Mouse (Mus musculus): Measurements from ENCODE around the gene Amigo3. TPM values are rescaled to one million over a fixed set of nuclear protein-coding genes. Genes with fewer than 3 reads are reported as not detected.
A peak's percentile ranks its signal among the peaks of the same experiment; 100 is the strongest.

The Amigo3 gene
- polyA plus RNA-seq, 1 experiment from 2014 or later = 3.4 TPM

GRCm38 (mm10) chr9:108027867-108028266, 25.1 kb upstream of the Amigo3 start:
- H3K9ac ChIP-seq (replicated peaks; ENCODE audit: low read depth, low read length) = no peak overlapping the region
- no peaks in the 10 kb centered on the region for H3K9me3 ChIP-seq (ENCODE audit: control insufficient read depth, low read length)
- no peaks in the 10 kb centered on the region for H3K27me3 ChIP-seq (replicated peaks; ENCODE audit: control insufficient read depth, insufficient read depth, low read length)
- H3K36me3 ChIP-seq (ENCODE audit: control insufficient read depth, insufficient read depth) = peaks cover 18% of the 10 kb centered on the region
- H3K4me1 ChIP-seq (replicated peaks; ENCODE audit: control insufficient read depth, insufficient read depth, low read length) = no peaks in the 10 kb centered on the region
- no peak for ATAC-seq
- H3K4me3 ChIP-seq (replicated peaks; ENCODE audit: low read length) = no peak overlapping the region
- no peak overlapping the region for H3K27ac ChIP-seq (ENCODE audit: low read length)
- no peak overlapping the region for H3K4me2 ChIP-seq (ENCODE audit: low read length)
- whole genome bisulfite sequencing = 97% methylated on average over 3 of the region's 3 CpGs

GRCm38 (mm10) chr9:108032126-108032525, 20.8 kb upstream of the Amigo3 start:
- H3K27me3 ChIP-seq (replicated peaks; ENCODE audit: control insufficient read depth, insufficient read depth, low read length) = no peaks in the 10 kb centered on the region
- no peaks in the 10 kb centered on the region for H3K9me3 ChIP-seq (ENCODE audit: control insufficient read depth, low read length)
- ATAC-seq = no peak
- no peak overlapping the region for H3K4me2 ChIP-seq (ENCODE audit: low read length)
- peaks cover 12% of the 10 kb centered on the region for H3K36me3 ChIP-seq (ENCODE audit: control insufficient read depth, insufficient read depth)
- no peaks in the 10 kb centered on the region for H3K4me1 ChIP-seq (replicated peaks; ENCODE audit: control insufficient read depth, insufficient read depth, low read length)
- H3K9ac ChIP-seq (replicated peaks; ENCODE audit: low read depth, low read length) = no peak overlapping the region
- 93% methylated on average over 5 of the region's 5 CpGs for WGBS
- H3K27ac ChIP-seq (ENCODE audit: low read length) = no peak overlapping the region
- H3K4me3 ChIP-seq (replicated peaks; ENCODE audit: low read length) = no peak overlapping the region

GRCm38 (mm10) chr9:108035331-108036156, 17.4 kb upstream of the Amigo3 start:
- peaks cover 9% of the 10 kb centered on the region; the same call in 1 of the 2 replicates for H3K36me3 ChIP-seq (ENCODE audit: control insufficient read depth, insufficient read depth)
- 95% methylated on average over 2 of the region's 2 CpGs for WGBS
- no peaks in the 10 kb centered on the region for H3K4me1 ChIP-seq (replicated peaks; ENCODE audit: control insufficient read depth, insufficient read depth, low read length)
- H3K9me3 ChIP-seq (ENCODE audit: control insufficient read depth, low read length) = no peaks in the 10 kb centered on the region
- H3K4me3 ChIP-seq (replicated peaks; ENCODE audit: low read length) = no peak overlapping the region
- no peak overlapping the region for H3K27ac ChIP-seq (ENCODE audit: low read length)
- no peak for ATAC-seq
- no peak overlapping the region for H3K9ac ChIP-seq (replicated peaks; ENCODE audit: low read depth, low read length)
- no peaks in the 10 kb centered on the region for H3K27me3 ChIP-seq (replicated peaks; ENCODE audit: control insufficient read depth, insufficient read depth, low read length)
- H3K4me2 ChIP-seq (ENCODE audit: low read length) = no peak overlapping the region

GRCm38 (mm10) chr9:108044751-108045492, 8.0 kb upstream of the Amigo3 start:
- Histone ChIP-seq H3K27ac (ENCODE audit: low read length) (no peak overlapping the region), H3K4me1 (replicated peaks; ENCODE audit: control insufficient read depth, insufficient read depth, low read length) (peaks cover 15% of the 10 kb centered on the region), H3K4me3 (replicated peaks; ENCODE audit: low read length) (no peak overlapping the region), H3K9me3 (ENCODE audit: control insufficient read depth, low read length) (no peaks in the 10 kb centered on the region), H3K36me3 (ENCODE audit: control insufficient read depth, insufficient read depth) (peaks cover 37% of the 10 kb centered on the region), H3K27me3 (replicated peaks; ENCODE audit: control insufficient read depth, insufficient read depth, low read length) (no peaks in the 10 kb centered on the region), H3K9ac (replicated peaks; ENCODE audit: low read depth, low read length) (no peak overlapping the region), H3K4me2 (ENCODE audit: low read length) (no peak overlapping the region)
- ATAC-seq = no peak
- WGBS = 98% methylated on average over 8 of the region's 8 CpGs

- ATAC-seq = no peak
- H3K9ac ChIP-seq (replicated peaks; ENCODE audit: low read depth, low read length) = no peak overlapping the region
- H3K4me3 ChIP-seq (replicated peaks; ENCODE audit: low read length) = no peak overlapping the region
- peaks cover 17% of the 10 kb centered on the region for H3K4me1 ChIP-seq (replicated peaks; ENCODE audit: control insufficient read depth, insufficient read depth, low read length)
- peaks cover 34% of the 10 kb centered on the region for H3K36me3 ChIP-seq (ENCODE audit: control insufficient read depth, insufficient read depth)
- no peak overlapping the region for H3K27ac ChIP-seq (ENCODE audit: low read length)
- no peaks in the 10 kb centered on the region for H3K9me3 ChIP-seq (ENCODE audit: control insufficient read depth, low read length)
- no peaks in the 10 kb centered on the region for H3K27me3 ChIP-seq (replicated peaks; ENCODE audit: control insufficient read depth, insufficient read depth, low read length)
- H3K4me2 ChIP-seq (ENCODE audit: low read length) = no peak overlapping the region
- WGBS = 89% methylated on average over 4 of the region's 4 CpGs
Measured at GRCm38 (mm10) chr9:108046582-108046981, 6.4 kb upstream of the Amigo3 start.

GRCm38 (mm10) chr9:108047601-108048565, 5.1 kb upstream of the Amigo3 start:
- Histone ChIP-seq H3K27me3 (replicated peaks; ENCODE audit: control insufficient read depth, insufficient read depth, low read length) (no peaks in the 10 kb centered on the region), H3K4me1 (replicated peaks; ENCODE audit: control insufficient read depth, insufficient read depth, low read length) (peaks cover 17% of the 10 kb centered on the region), H3K9me3 (ENCODE audit: control insufficient read depth, low read length) (no peaks in the 10 kb centered on the region), H3K4me2 (ENCODE audit: low read length) (peak overlapping the region; percentile 97), H3K36me3 (ENCODE audit: control insufficient read depth, insufficient read depth) (peaks cover 32% of the 10 kb centered on the region), H3K4me3 (replicated peaks; ENCODE audit: low read length) (peak overlapping the region; percentile 77), H3K9ac (replicated peaks; ENCODE audit: low read depth, low read length) (no peak overlapping the region; the same call in 1 of the 2 replicates), H3K27ac (ENCODE audit: low read length) (no peak overlapping the region; the same call in 1 of the 2 replicates)
- WGBS = 49% methylated on average over 17 of the region's 17 CpGs
- ATAC-seq = no peak

GRCm38 (mm10) chr9:108048566-108048955, 4.4 kb upstream of the Amigo3 start:
- 1% methylated on average over 19 of the region's 19 CpGs for WGBS

GRCm38 (mm10) chr9:108049016-108049455, 3.9 kb upstream of the Amigo3 start, which contains the start of gene Gmppb:
TSS of gene Gmppb (plus strand) at chr9:108049242.
- H3K4me2 ChIP-seq (ENCODE audit: low read length) = peak within 1 kb of the TSS; percentile 97
- no peaks in the 10 kb centered on the region for H3K9me3 ChIP-seq (ENCODE audit: control insufficient read depth, low read length)
- H3K36me3 ChIP-seq (ENCODE audit: control insufficient read depth, insufficient read depth) = peaks cover 29% of the 10 kb centered on the region
- peak within 1 kb of the TSS; percentile 71 for H3K9ac ChIP-seq (replicated peaks; ENCODE audit: low read depth, low read length)
- peaks cover 20% of the 10 kb centered on the region for H3K4me1 ChIP-seq (replicated peaks; ENCODE audit: control insufficient read depth, insufficient read depth, low read length)
- peak within 1 kb of the TSS; percentile 50 for H3K27ac ChIP-seq (ENCODE audit: low read length)
- under 1% methylated on average over 37 of the region's 39 CpGs for WGBS
- peak; percentile 96 for ATAC-seq
- peak within 1 kb of the TSS; percentile 77 for H3K4me3 ChIP-seq (replicated peaks; ENCODE audit: low read length)
- H3K27me3 ChIP-seq (replicated peaks; ENCODE audit: control insufficient read depth, insufficient read depth, low read length) = no peaks in the 10 kb centered on the region

More at GRCm38 (mm10) chr9:108048566-108048955, 4.4 kb upstream of the Amigo3 start:
- H3K4me1 ChIP-seq (replicated peaks; ENCODE audit: control insufficient read depth, insufficient read depth, low read length) = peaks cover 20% of the 10 kb centered on the region
- peak overlapping the region; percentile 97 for H3K4me2 ChIP-seq (ENCODE audit: low read length)
- no peaks in the 10 kb centered on the region for H3K27me3 ChIP-seq (replicated peaks; ENCODE audit: control insufficient read depth, insufficient read depth, low read length)
- H3K9ac ChIP-seq (replicated peaks; ENCODE audit: low read depth, low read length) = peak overlapping the region; percentile 71
- no peaks in the 10 kb centered on the region for H3K9me3 ChIP-seq (ENCODE audit: control insufficient read depth, low read length)
- ATAC-seq = peak; percentile 32
- peak overlapping the region; percentile 50; the same call in 1 of the 2 replicates for H3K27ac ChIP-seq (ENCODE audit: low read length)
- H3K36me3 ChIP-seq (ENCODE audit: control insufficient read depth, insufficient read depth) = peaks cover 29% of the 10 kb centered on the region
- peak overlapping the region; percentile 77 for H3K4me3 ChIP-seq (replicated peaks; ENCODE audit: low read length)
